Mouse (Mus musculus) heart, adult 2 months (tissue): ENCODE results near the gene Etv2. TPM values are rescaled to one million over a fixed set of nuclear protein-coding genes. Genes with fewer than 3 reads are reported as not detected.

Source experiments
- DNase-seq, 2 experiments: peaks; one replicate each; pipeline ENCODE4 v3.0.0; 2021
- H3K27ac ChIP-seq: fragments of 200-600 bp; 2 replicates; pipeline ENCODE4 v1.8.1; 2022
- H3K27me3 ChIP-seq: fragments of 200-500 bp; 2 replicates; pipeline ENCODE4 v1.6.1; 2012; ENCODE audit warnings: mild to moderate bottlenecking, low read length, inconsistent platforms, mixed read lengths; ENCODE audit not compliant: control insufficient read depth, insufficient read depth
- H3K36me3 ChIP-seq: fragments of 200-500 bp; 2 replicates; pipeline ENCODE4 v1.6.1; 2012; ENCODE audit warnings: low read length, inconsistent platforms; ENCODE audit not compliant: control insufficient read depth, insufficient read depth
- H3K4me1 ChIP-seq: fragments of 200-500 bp; 2 replicates; pipeline ENCODE4 v1.6.1; 2011; ENCODE audit warnings: low read length; ENCODE audit not compliant: control insufficient read depth, insufficient read depth
- H3K4me3 ChIP-seq: fragments of 200-600 bp; 2 replicates; pipeline ENCODE4 v1.8.1; 2022
- H3K79me2 ChIP-seq: fragments of 200-500 bp; replicated peaks from 2 replicates; pipeline ENCODE4 v1.6.1; 2012; ENCODE audit warnings: mild to moderate bottlenecking, inconsistent platforms, low read length, moderate library complexity, mixed read lengths; ENCODE audit not compliant: control insufficient read depth, insufficient read depth
- H3K9ac ChIP-seq: fragments of 200-500 bp; 2 replicates; pipeline ENCODE4 v1.6.1; 2012; ENCODE audit warnings: low read depth, mild to moderate bottlenecking, control low read depth, inconsistent platforms, low read length, mixed read lengths
- CTCF ChIP-seq: fragments of 200-600 bp; IDR thresholded peaks from 2 replicates; pipeline ENCODE4 v1.8.1; 2022; ENCODE audit warnings: antibody characterized with exemption, mild to moderate bottlenecking, moderate library complexity
- EP300 ChIP-seq: fragments of 200-500 bp; IDR thresholded peaks from 2 replicates; pipeline ENCODE4 v1.6.1; 2011; ENCODE audit warnings: low read depth, low read length, control low read depth; ENCODE audit not compliant: insufficient read depth
- POLR2A ChIP-seq: fragments of 200-500 bp; IDR thresholded peaks from 2 replicates; pipeline ENCODE4 v1.6.1; 2011; ENCODE audit warnings: mild to moderate bottlenecking, low read depth, low read length, control low read depth; ENCODE audit not compliant: insufficient read depth
- WGBS: fragments of 180-500 bp; shearing (Covaris S2); methylation state at CpG from one replicate; pipeline ENCODE4 v1.1.7; 2018; 5-methylcytosine and 5-hydroxymethylcytosine counted together
- intact Hi-C: fragments of 180-260 bp; cut with DNase I; formaldehyde crosslinking; loops from one replicate; pipeline ENCODE4 v1.15.1; 2025
- long read RNA-seq: library from polyadenylated mRNA; stranded (forward); transcript quantifications from one replicate; pipeline ENCODE4 v2.0.0, GENCODE M21; 2021
- polyA plus RNA-seq: library from polyadenylated mRNA; depleted of rRNA; stranded (reverse); fragments of >200 nt; gene quantifications from 2 replicates; pipeline ENCODE4 v1.2.3, GENCODE M21; 2012; rRNA removed
- total RNA-seq, 2 experiments: library from RNA; stranded (reverse); gene quantifications; 2 replicates each; pipeline ENCODE4 v1.2.3; 2021

Gene Etv2
- total RNA-seq (not detected), polyA plus RNA-seq (not detected in 2 replicates)
- long read RNA-seq, result 0 reads

- no peak for DNase-seq
- Histone ChIP-seq H3K27ac (no peak within 1 kb of the TSS), H3K4me1 (no peaks in the 10 kb centered on the region), H3K79me2 (no peaks in the 10 kb centered on the region), H3K9ac (no peak within 1 kb of the TSS), H3K4me3 (no peak within 1 kb of the TSS), H3K36me3 (no peaks in the 10 kb centered on the region), H3K27me3 (peaks cover 15% of the 10 kb centered on the region)
- TF ChIP-seq CTCF (no peak), EP300 (no peak)
- 2% methylated on average over 5 of the region's 5 CpGs for WGBS
- intact Hi-C loops, result no loop called here
These were observed at the start of gene Etv2 for GRCm38 (mm10) chr7:30635752-30636151. Etv2 (minus strand) TSS chr7:30635852.

DNA sequence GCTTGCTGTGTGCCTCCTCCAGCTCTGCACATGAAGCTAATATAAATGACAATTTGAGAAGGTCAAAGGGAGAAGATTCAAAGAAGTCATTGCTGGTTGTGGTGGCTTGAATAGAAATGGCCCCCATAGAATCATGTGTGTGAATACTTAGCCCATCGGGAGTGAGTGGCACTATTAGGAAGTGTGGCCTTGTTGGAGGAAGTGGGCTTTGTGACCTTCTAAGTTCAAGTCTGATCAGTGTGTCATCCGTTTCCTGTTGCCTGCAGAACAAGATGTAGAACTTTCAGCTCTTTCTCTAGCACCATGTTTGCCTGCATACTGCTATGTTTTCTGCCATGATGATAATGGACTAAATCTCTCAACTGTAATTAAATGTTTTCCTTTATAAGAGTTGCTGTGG is 47.8 kb upstream of the Etv2 start:
- intact Hi-C loops, result no loop called here
- no peaks in the 10 kb centered on the region for H3K36me3 ChIP-seq
- WGBS, result 55% methylated on average over 2 of the region's 2 CpGs
- H3K4me3 ChIP-seq, result no peak overlapping the region
- no peak overlapping the region for H3K9ac ChIP-seq
- no peak for TF ChIP-seq CTCF
- TF ChIP-seq POLR2A, result no peak
- TF ChIP-seq EP300, result no peak
- no peaks in the 10 kb centered on the region for H3K79me2 ChIP-seq
- H3K27ac ChIP-seq, result no peak overlapping the region
- H3K4me1 ChIP-seq, result no peaks in the 10 kb centered on the region
- DNase-seq, result no peak
- no peaks in the 10 kb centered on the region for H3K27me3 ChIP-seq

DNA sequence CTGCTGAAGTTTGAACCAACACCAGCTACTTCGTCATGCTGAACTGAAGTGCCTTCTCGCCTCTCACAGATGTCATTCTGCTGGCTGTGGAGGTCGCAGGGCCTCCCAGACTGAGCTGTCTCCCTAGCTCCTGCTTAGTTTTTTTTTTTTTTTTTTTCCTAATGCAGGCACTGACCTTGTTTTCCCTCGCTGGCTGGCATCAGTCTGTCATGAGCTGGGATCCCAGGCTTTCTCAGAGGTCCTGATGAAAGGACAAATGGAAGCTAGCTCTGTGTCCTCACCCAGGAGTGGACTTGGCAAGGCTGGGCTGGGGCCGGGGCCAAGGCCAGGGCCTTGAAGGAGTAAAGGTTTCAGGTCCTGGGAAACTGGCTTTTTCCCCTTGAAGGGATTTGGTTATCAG is 46.2 kb upstream of the Etv2 start:
- Histone ChIP-seq H3K9ac (no peak overlapping the region), H3K36me3 (no peaks in the 10 kb centered on the region), H3K27ac (peak overlapping the region; percentile 71), H3K79me2 (no peaks in the 10 kb centered on the region), H3K4me3 (no peak overlapping the region), H3K4me1 (no peaks in the 10 kb centered on the region), H3K27me3 (no peaks in the 10 kb centered on the region)
- intact Hi-C loops, result no loop called here
- no peak for TF ChIP-seq POLR2A
- 0 out of 2 replicates have a peak, but pooled peaks have one; percentile 16 for TF ChIP-seq EP300
- peak; percentile 54 to 61 for DNase-seq
- 40% methylated on average over 5 of the region's 5 CpGs for WGBS

DNA sequence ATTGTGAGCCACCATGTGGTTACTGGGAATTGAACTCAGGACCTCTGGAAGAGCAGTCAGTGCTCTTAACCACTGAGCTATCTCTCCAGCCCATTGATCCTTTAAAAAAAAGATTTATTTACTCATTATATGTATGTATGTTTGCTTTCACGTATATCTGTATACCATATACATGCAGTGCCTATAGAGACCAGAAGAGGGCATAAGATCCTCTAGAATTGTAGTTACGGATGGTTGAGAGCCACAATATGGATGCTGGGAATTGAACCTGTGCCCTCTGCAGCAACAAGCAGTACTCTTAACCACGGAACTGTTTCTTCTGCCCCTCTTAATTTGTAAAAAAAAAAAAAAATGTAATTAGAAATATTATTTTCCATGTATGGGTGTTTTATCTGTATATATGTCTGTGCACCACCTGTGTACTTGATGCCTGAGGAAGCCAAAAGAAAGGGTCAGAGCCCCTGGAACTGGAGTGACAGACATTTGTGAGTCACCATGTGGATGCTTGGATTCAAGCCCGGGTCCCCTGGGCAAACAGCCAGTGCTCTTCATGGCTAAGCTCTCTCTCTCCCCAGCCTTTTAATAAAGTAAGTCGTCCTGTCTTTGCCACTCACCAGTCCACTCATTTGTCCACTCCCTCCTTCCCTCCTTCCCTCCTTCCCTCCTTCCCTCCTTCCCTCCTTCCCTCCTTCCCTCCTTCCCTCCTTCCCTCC is 42.8 kb upstream of the Etv2 start:
- H3K36me3 ChIP-seq, result no peaks in the 10 kb centered on the region
- H3K9ac ChIP-seq, result no peak overlapping the region
- no peaks in the 10 kb centered on the region for H3K79me2 ChIP-seq
- WGBS, result 42% methylated on average over 5 of the region's 5 CpGs
- no peak overlapping the region for H3K4me3 ChIP-seq
- intact Hi-C loops, result no loop called here
- H3K27ac ChIP-seq, result no peak overlapping the region
- no peak for TF ChIP-seq EP300
- peak; percentile 29; the same call in 1 of the 2 replicates for TF ChIP-seq CTCF
- TF ChIP-seq POLR2A, result no peak
- no peaks in the 10 kb centered on the region for H3K4me1 ChIP-seq
- H3K27me3 ChIP-seq, result no peaks in the 10 kb centered on the region
- DNase-seq, result peak; percentile 73 to 74

DNA sequence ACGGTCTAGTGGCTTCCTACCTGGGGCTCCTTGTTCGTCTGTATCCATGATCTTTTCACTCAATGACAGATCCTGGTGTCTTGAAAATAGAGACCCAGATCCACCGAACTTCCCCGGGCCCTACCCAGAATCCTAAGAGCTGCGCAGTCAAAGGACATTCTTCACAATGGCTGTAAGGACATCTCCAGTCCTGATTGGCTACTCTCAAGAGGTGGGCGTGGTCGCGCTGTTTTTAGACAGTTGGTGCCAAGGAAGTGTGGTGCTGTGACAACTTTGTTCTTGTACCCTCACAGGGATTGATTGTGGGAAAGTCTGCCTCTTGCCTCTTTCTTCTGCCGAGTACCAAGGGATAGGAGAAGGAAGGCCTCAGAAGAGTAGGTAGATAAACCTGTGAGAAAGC is 35.8 kb upstream of the Etv2 start, which contains the start of gene Pmis2:
Gene Pmis2, minus strand, starts transcription at position 126 of the 400 bp plus-strand sequence.
- Histone ChIP-seq H3K27ac (no peak within 1 kb of the TSS), H3K27me3 (no peaks in the 10 kb centered on the region), H3K9ac (no peak within 1 kb of the TSS), H3K79me2 (no peaks in the 10 kb centered on the region), H3K4me3 (no peak within 1 kb of the TSS), H3K36me3 (no peaks in the 10 kb centered on the region), H3K4me1 (no peaks in the 10 kb centered on the region)
- 60% methylated on average over 9 of the region's 9 CpGs for WGBS
- DNase-seq, result no peak
- intact Hi-C loops, result no loop called here
- TF ChIP-seq EP300 (no peak), CTCF (no peak), POLR2A (no peak)

GRCm38 (mm10) chr7:30669229-30669628 is 33.6 kb upstream of the Etv2 start:
- intact Hi-C loops, result loop anchor here (10.0 kb wide), 1 partner anchor 186 kb away; the partner anchor contains the start of gene Ffar3
- no peak for TF ChIP-seq EP300
- TF ChIP-seq CTCF, result peak; percentile 61
- Histone ChIP-seq H3K79me2 (no peaks in the 10 kb centered on the region), H3K4me3 (no peak overlapping the region), H3K27me3 (no peaks in the 10 kb centered on the region), H3K9ac (no peak overlapping the region), H3K27ac (no peak overlapping the region), H3K4me1 (no peaks in the 10 kb centered on the region), H3K36me3 (no peaks in the 10 kb centered on the region)
- WGBS, result 41% methylated on average over 3 of the region's 3 CpGs
- no peak for DNase-seq
